Mouse (Mus musculus) adrenal gland, postnatal 0 days (tissue): Measurements from ENCODE around the gene Rdh7. TPM values are rescaled to one million over a fixed set of nuclear protein-coding genes. Genes with fewer than 3 reads are reported as not detected.

ENCODE experiments used
- polyA plus RNA-seq: library from polyadenylated mRNA; unstranded; fragments of >200 nt; fragmentation: Nextera tagmentation; extraction: Ambion mirVana; gene quantifications from 2 replicates; pipeline ENCODE4 v1.2.1, GENCODE M21; 2015

Gene Rdh7
- polyA plus RNA-seq, result 6.3 and 7.9 TPM in 2 replicates

DNA sequence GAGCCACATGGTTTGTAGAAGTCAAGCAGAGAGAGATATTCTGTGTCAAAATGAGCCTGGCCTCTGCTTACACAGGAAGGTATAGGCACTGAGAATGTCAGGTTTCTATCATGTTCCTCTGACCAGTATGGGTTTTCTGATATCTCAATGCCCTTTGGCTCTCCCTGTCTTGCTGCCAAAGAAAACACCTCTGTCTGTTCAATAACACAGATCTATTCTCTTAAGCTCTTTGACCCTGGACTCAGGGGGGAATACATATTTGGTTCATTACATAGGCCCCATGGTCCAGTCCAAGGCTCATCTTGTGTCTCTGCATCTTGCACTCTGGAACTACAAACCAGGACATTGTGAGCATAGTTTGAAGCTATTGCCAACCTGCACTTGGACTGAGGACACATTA, at the start of gene Rdh7:
Gene Rdh7, minus strand, starts transcription at position 213 of the 400 bp plus-strand sequence.

DNA sequence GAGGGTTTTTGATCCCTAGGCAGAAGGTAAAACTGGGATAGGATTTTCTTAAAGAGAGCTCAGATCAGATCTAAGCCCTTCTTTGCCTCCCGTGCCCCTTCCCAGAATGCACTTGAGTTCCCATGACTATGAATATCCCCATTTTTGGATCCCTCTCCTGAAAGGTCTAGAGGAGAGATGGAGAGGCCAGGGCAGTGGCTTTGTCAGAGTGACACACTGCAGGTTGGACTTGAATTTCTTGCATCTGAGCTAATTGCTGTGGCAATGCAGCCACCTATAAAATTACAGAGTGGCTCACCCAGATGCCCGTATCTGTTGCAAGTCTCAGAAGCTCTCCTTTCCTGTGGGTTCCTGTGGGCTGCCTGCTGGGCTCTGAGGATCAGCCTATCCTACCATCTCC, 9.6 kb upstream of the Rdh7 start, which contains the start of gene Sdr9c7:
Gene Sdr9c7, plus strand, starts transcription at position 301 of the 400 bp plus-strand sequence.

DNA sequence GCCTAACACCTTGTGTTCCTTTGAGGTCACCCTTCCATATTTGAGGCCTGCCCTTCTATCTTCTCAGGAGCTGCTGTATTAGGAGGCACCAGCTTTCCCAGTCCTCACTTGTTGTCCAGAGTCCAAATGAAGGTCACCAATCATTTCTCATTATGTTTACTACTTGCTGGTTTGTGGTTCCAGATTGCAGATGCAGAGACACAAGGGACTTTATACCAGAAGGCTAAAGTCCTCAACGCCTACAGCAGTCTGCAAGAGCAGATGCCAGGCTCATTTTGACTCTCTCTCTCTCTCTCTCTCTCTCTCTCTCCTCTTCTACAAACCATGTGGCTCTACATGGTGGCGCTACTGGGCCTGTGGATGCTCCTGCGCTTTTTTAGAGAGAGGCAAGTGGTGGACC, 22.4 kb downstream of the Rdh7 start, which contains the start of gene Rdh16f2:
Gene Rdh16f2, plus strand, starts transcription at position 243 of the 400 bp plus-strand sequence.

DNA sequence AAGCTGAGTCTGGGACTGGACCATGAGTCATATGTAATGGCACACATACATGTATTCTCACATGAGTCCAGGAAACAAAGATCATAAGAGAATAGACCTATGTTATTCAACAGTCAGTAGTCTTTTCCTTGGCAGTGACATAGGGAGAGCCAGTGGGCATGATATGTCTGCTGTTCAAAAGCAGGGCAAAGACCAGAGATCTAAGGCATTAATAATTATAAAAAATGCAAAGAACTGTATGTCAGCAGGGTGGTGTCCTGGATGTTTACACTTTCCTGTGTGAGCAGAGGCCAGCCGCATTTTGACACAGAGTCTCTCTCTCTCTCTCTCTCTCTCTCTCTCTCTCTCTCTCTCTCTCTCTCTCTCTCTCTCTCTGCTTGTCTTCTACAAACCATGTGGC, 39.0 kb downstream of the Rdh7 start, which contains the start of gene Rdh19:
Gene Rdh19, plus strand, starts transcription at position 301 of the 400 bp plus-strand sequence.

Other genes starting within 250 kb of the Rdh7 start
- gene Stat6, start 245.8 kb downstream of the Rdh7 start, polyA plus RNA-seq, result 26.3 and 39.0 TPM in 2 replicates
- gene Nemp1, start 221.9 kb downstream of the Rdh7 start, polyA plus RNA-seq, result 9.6 and 12.5 TPM in 2 replicates
- 14.2 and 23.9 TPM in 2 replicates for gene Nab2, start 220.2 kb downstream of the Rdh7 start, polyA plus RNA-seq
- 0.35 and 2.0 TPM in 2 replicates for gene Myo1a, start 183.6 kb downstream of the Rdh7 start, polyA plus RNA-seq
- 1.0 TPM in 1 of 2 replicates, not detected in the other for gene Tac2, start 164.3 kb downstream of the Rdh7 start, polyA plus RNA-seq
- 1.3 and 2.3 TPM in 2 replicates for gene Zbtb39, start 149.3 kb downstream of the Rdh7 start, polyA plus RNA-seq
- gene Gpr182, start 137.1 kb downstream of the Rdh7 start, polyA plus RNA-seq, result 4.9 and 10.0 TPM in 2 replicates
- gene Rdh1, start 129.1 kb downstream of the Rdh7 start, polyA plus RNA-seq, result 0.38 and 1.0 TPM in 2 replicates
- gene Rdh16f1, start 129.0 kb downstream of the Rdh7 start, polyA plus RNA-seq, result 1.1 and 3.6 TPM in 2 replicates
- 0.17 and 0.30 TPM in 2 replicates for gene Rdh9, start 112.4 kb downstream of the Rdh7 start, polyA plus RNA-seq
- gene Rdh16, start 87.7 kb downstream of the Rdh7 start, polyA plus RNA-seq, result 0.08 TPM in 1 of 2 replicates, not detected in the other
- gene Rdh19, start 38.9 kb downstream of the Rdh7 start, polyA plus RNA-seq, result not detected in 2 replicates
- gene Rdh16f2, start 22.3 kb downstream of the Rdh7 start, polyA plus RNA-seq, result 0.09 and 0.11 TPM in 2 replicates
- gene Sdr9c7, start 9.7 kb upstream of the Rdh7 start, polyA plus RNA-seq, result 0.06 and 0.44 TPM in 2 replicates
- gene Hsd17b6, start 118.8 kb upstream of the Rdh7 start, polyA plus RNA-seq, result 0.28 and 1.3 TPM in 2 replicates
- 30.2 and 33.2 TPM in 2 replicates for gene Prim1, start 126.4 kb upstream of the Rdh7 start, polyA plus RNA-seq
- 713 and 807 TPM in 2 replicates for gene Naca, start 146.8 kb upstream of the Rdh7 start, polyA plus RNA-seq
- 289 and 319 TPM in 2 replicates for gene Ptges3, start 170.1 kb upstream of the Rdh7 start, polyA plus RNA-seq
- 1,494 and 2,088 TPM in 2 replicates for gene Atp5b, start 194.5 kb upstream of the Rdh7 start, polyA plus RNA-seq
- gene Baz2a, start 202.8 kb upstream of the Rdh7 start, polyA plus RNA-seq, result 7.6 and 11.3 TPM in 2 replicates